In the genomic region with DNA sequence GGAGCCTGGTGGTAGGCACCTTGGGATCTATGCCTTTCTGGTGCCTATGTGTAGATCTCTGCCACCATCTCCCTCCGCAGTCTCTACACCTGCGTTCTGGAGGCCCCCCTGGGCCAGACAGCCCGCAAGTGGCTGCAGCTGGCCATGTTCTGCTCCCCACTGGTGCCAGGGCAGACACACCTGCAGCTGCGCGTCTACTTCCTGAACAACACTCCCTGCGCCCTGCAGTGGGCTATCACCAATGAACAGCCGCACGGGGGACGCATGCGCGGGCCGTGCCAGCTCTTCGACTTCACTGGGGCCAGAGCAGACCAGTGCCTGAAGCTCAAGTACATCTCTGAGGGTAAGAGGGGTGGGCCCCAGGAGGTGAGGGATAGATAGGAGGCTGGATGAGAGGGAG, we compare ENCODE assay signal across 13 mouse cellular contexts. TPM values are rescaled to one million over a fixed set of nuclear protein-coding genes. Genes with fewer than 3 reads are reported as not detected.
DNase-seq lines count a peak whose midpoint lies in the region; ATAC-seq lines count a peak whose summit lies in the region.
"Had no signal": no experiment of that assay in that cellular context is flagged by ENCODE, and none has a peak within 500 bp of the region (broad histone marks: within the 10 kb centered on the region; RNA-seq: fewer than 3 reads in every experiment).

No protein-coding gene starts in this region.

- DNase-seq in naive thymus-derived CD4-positive, alpha-beta T cell, adult 2 months (ENCODE audit: low read depth) = peak; percentile 81
- DNase-seq in thymus, postnatal 14 days = peak; percentile 86
- DNase-seq in layer of hippocampus, postnatal 25 days (ENCODE audit: extremely low spot score in 1 of 2, low spot score in 1 of 2) = no peak
- DNase-seq in left cerebral cortex, postnatal 10 days (ENCODE audit: extremely low spot score in 1 of 2, low spot score in 2 of 2) = no peak
- DNase-seq in layer of hippocampus, postnatal 14 days (ENCODE audit: low spot score in 2 of 2) = no peak
- DNase-seq: adrenal gland, postnatal 25 days; cerebellum, adult 9-11 months; kidney, postnatal 25 days had no signal

- peak; percentile 82 for ATAC-seq in CD4-positive, CD25-positive, alpha-beta regulatory T cell, adult 4 months
- peak; percentile 43 for ATAC-seq in common myeloid progenitor, adult 5-6 weeks (replicated peaks; ENCODE audit: low read depth, poor library complexity, severe bottlenecking)
- ATAC-seq: intestine, embryonic 15.5 days had no signal

- intact Hi-C loops in left cerebral cortex, postnatal 10 days (cut with DNase I) = no loop called here

RNA-seq across cellular contexts. Expression of a gene that starts 7.4 kb away (rescaled TPM):
- 10 to 100 TPM; 23.7 to 26.3 TPM for polyA plus RNA-seq in CD4-positive, CD25-positive, alpha-beta regulatory T cell, adult 4 months (2017; shearing (Covaris generic))
- 2.1 and 2.2 TPM in 2 replicates for total RNA-seq in common myeloid progenitor, adult 5-6 weeks (2017)
- total RNA-seq in layer of hippocampus, postnatal 25 days (2021) = under 1 TPM; 0.47 to 0.64 TPM
- under 1 TPM; 0.15 to 0.26 TPM for total RNA-seq in left cerebral cortex, postnatal 10 days (2021)
- total RNA-seq in layer of hippocampus, postnatal 14 days (2021) = 1 to 10 TPM in 1 of 2 experiments, under 1 TPM in 1; 0.36 to 1.0 TPM
- total RNA-seq: adrenal gland, postnatal 25 days had no signal
- polyA plus RNA-seq: macrophage had no signal

RNA-seq across cellular contexts. Expression of a gene that starts 10.8 kb away (rescaled TPM):
- polyA plus RNA-seq in CD4-positive, CD25-positive, alpha-beta regulatory T cell, adult 4 months (2017; shearing (Covaris generic)) = not detected
- total RNA-seq in common myeloid progenitor, adult 5-6 weeks (2017) = 28.4 and 29.1 TPM in 2 replicates
- total RNA-seq in layer of hippocampus, postnatal 25 days (2021) = not detected
- not detected for total RNA-seq in left cerebral cortex, postnatal 10 days (2021)
- total RNA-seq in layer of hippocampus, postnatal 14 days (2021) = under 1 TPM in 1 of 2 experiments, not detected in 1; 0.79 TPM
- total RNA-seq: adrenal gland, postnatal 25 days had no signal
- polyA plus RNA-seq: forebrain, embryonic 10.5 days; macrophage had no signal

RNA-seq across cellular contexts. Expression of a gene that starts 29.4 kb away (rescaled TPM):
- polyA plus RNA-seq in CD4-positive, CD25-positive, alpha-beta regulatory T cell, adult 4 months (2017; shearing (Covaris generic)) = 1 to 10 TPM; 1.2 to 1.8 TPM
- total RNA-seq in common myeloid progenitor, adult 5-6 weeks (2017) = 0.05 and 1.4 TPM in 2 replicates
- under 1 TPM in 1 of 2 experiments, not detected in 1; 0.20 TPM for total RNA-seq in layer of hippocampus, postnatal 25 days (2021)
- under 1 TPM; 0.24 TPM for total RNA-seq in left cerebral cortex, postnatal 10 days (2021)
- under 1 TPM; 0.30 to 0.45 TPM for total RNA-seq in layer of hippocampus, postnatal 14 days (2021)
- polyA plus RNA-seq: macrophage had no signal

RNA-seq across cellular contexts. Expression of a gene that starts 52.3 kb away (rescaled TPM):
- 10 to 100 TPM; 81.7 to 98.8 TPM for polyA plus RNA-seq in CD4-positive, CD25-positive, alpha-beta regulatory T cell, adult 4 months (2017; shearing (Covaris generic))
- total RNA-seq in common myeloid progenitor, adult 5-6 weeks (2017) = 58.8 and 59.1 TPM in 2 replicates
- 10 to 100 TPM; 10.5 to 13.7 TPM for total RNA-seq in layer of hippocampus, postnatal 25 days (2021)
- total RNA-seq in left cerebral cortex, postnatal 10 days (2021) = 10 to 100 TPM; 10.7 to 10.9 TPM
- total RNA-seq in layer of hippocampus, postnatal 14 days (2021) = 10 to 100 TPM; 10.7 to 11.2 TPM

RNA-seq across cellular contexts. Expression of a gene that starts 52.4 kb away (rescaled TPM):
- 10 to 100 TPM; 11.3 to 13.3 TPM for polyA plus RNA-seq in CD4-positive, CD25-positive, alpha-beta regulatory T cell, adult 4 months (2017; shearing (Covaris generic))
- total RNA-seq in common myeloid progenitor, adult 5-6 weeks (2017) = 77.6 and 92.6 TPM in 2 replicates
- total RNA-seq in layer of hippocampus, postnatal 25 days (2021) = 10 to 100 TPM; 26.7 to 27.1 TPM
- total RNA-seq in left cerebral cortex, postnatal 10 days (2021) = 10 to 100 TPM; 33.3 to 34.3 TPM
- total RNA-seq in layer of hippocampus, postnatal 14 days (2021) = 10 to 100 TPM; 30.3 to 42.0 TPM

Comparison
In these comparisons a context has a peak if more than half of its experiments do, and no peak if none do; other contexts are left out.
1. DNase-seq: peak in naive thymus-derived CD4-positive, alpha-beta T cell, adult 2 months (single experiment) and thymus, postnatal 14 days (single experiment); none in layer of hippocampus, postnatal 25 days (0 of 2), left cerebral cortex, postnatal 10 days (0 of 2) and layer of hippocampus, postnatal 14 days (0 of 2).
2. RNA of a gene that starts 10.8 kb away (total RNA-seq): 28.4 to 29.1 TPM in common myeloid progenitor, adult 5-6 weeks; 0.79 TPM in layer of hippocampus, postnatal 14 days, not detected in left cerebral cortex, postnatal 10 days and not detected in layer of hippocampus, postnatal 25 days; every median in the first group is over 10 times any median in the second.